Mouse (Mus musculus) regulatory T cell (primary cell): ENCODE measurements around the gene Klhl1.
"Not testable (repeated sequence)": the region's sequence is repeated elsewhere in the genome, so short reads cannot be mapped to it uniquely, and the experiment has no call there.

Source experiments
- in situ Hi-C: fragments of 300-600 bp; cut with MboI, MseI; formaldehyde crosslinking; loops from one replicate; pipeline ENCODE4 v1.15.1; 2025; ENCODE audit warnings: high pct_unique_total_duplicates

The Klhl1 gene

DNA sequence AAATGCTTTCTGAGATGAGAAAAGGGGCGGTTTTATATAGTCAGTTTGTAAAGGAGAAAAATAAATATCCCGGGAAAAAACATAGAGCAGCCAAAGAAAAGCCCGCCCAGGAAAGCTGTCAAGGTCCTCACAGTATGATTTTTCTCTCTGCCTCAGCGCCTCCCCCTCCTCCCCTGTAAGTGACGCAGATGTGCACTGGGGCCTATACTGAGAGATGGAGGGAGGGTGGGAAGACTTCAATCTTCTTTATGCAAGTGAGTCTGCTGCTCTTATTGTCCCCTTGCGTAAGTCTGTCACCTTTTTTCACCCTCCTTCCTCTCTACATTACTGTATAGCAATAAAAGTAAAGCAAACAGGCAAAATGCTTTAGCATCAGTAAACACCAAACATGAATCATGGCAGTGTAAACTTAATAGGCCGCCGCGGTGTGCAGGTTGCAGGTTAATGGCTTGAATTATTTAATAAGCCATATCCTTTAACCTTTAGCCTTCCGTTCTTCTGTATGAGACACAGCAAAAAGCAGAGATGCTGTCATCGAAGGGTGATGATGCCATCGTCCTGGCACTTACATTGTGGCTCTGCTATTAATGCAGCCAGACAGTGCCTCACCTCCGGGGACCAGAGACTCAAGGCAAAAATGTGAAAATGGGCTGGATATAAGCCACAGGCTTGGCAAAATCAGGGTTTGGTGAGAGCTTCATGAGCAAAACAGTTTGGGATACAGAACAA, at the start of gene Klhl1:
TSS of gene Klhl1 (minus strand) at position 149 of the 729 bp plus-strand sequence.
- in situ Hi-C loops = loop anchor here (10.0 kb wide), 1 partner anchor 1574 kb away; no protein-coding TSS in a partner anchor

DNA sequence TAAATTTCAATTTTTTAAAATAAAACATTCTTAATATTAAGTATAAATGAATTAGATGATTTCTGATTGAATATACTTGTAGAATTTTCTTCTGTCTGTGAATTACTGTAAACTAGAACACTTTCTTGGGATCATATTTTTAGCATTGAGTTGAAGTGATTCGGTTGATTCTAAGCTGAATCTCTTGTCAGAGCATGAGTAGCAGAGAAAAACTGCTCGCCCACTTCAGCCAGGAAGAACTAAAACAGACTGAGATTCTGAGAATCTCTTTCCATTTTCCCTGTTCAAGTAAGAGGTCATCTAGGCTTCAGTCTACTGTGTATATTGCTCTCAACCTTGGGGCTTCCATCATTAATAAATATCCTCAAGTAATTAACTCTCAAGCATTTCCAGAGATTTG, 34.8 kb upstream of the Klhl1 start:
- in situ Hi-C loops = no loop called here

GRCm38 (mm10) chr14:96518151-96518953, 550 bp downstream of the Klhl1 start:
- in situ Hi-C loops = loop anchor here (10.0 kb wide), 1 partner anchor 1574 kb away; no protein-coding TSS in a partner anchor

DNA sequence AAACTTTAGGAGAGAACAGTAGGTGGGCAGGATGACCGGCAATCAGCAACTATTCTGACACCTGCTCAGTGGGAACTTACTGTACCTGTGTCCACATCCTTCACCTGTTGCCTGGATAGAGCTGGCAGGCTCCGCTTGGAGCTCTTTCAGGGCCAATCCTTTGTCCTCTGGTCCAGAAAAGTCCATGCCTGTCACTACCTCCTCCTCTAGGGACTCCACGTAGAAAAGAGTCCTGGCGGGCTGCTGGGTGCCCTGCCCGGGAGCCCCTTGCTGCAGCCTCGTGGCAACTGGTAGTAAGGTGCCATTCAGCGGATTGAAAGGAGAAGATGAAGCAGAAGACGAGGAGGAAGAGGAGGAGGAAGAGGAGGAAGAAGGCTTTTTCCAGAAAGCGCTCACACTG, 1.2 kb downstream of the Klhl1 start:
- in situ Hi-C loops = loop anchor here (10.0 kb wide), 1 partner anchor 1573 kb away; no protein-coding TSS in a partner anchor

DNA sequence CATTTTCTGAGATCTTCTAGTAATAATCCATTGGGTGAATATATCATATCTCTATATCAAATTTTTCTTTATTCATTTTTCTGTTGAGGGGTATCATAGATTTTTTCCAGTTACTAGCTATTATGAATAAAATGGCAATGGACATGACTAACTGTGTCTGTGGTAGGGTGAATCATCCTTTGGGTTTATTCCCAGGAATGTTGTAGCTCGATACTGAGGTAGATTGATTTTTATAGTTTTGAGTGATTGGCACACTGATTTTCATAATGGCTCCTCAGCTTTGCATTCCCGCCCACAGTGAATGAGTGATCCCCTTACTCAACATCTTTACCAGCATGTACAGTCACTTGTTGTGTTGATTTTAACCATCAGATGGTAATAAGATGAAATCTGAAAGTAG, 19.0 kb downstream of the Klhl1 start:
- in situ Hi-C loops = no loop called here

DNA sequence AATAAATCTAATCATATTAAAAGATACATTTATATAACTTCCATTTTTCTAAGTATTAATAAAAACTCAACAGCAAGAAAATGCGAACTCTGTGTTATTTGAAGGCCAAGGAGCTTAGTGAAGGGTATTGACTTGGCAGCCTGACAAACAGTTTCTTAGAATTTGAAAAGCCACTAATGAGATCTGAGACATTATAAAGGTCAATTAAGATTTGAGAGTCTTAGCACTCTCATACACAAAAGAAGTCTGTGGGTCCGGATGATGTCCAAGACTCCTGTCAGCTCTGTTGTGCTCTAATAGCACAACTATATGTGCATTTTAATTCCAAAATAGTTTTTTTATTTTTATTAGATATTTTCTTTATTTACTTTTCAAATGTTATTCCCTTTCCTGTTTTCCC, 47.1 kb downstream of the Klhl1 start:
- in situ Hi-C loops = no loop called here

- in situ Hi-C loops = no loop called here
These were observed 47.6 kb downstream of the Klhl1 start for GRCm38 (mm10) chr14:96471336-96471735.

DNA sequence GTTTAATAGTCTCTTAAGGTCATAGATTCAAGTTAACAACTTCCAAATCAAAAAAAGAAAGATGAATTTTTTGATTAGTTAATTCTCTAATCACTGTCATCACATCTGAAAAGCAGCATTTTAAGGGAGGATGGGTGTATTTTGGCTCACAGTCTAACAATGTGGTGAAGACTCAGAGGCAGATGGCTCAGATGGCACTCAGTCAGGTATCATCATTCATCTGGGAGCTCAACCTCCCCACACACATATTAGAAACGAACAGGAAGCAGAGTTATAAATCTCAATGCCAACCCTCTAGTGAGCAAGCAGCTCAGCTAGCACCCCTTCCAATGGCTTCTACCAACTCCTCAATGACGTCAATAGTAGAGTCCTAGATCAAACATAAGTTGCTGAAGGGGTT, 57.1 kb downstream of the Klhl1 start:
- in situ Hi-C loops = no loop called here

DNA sequence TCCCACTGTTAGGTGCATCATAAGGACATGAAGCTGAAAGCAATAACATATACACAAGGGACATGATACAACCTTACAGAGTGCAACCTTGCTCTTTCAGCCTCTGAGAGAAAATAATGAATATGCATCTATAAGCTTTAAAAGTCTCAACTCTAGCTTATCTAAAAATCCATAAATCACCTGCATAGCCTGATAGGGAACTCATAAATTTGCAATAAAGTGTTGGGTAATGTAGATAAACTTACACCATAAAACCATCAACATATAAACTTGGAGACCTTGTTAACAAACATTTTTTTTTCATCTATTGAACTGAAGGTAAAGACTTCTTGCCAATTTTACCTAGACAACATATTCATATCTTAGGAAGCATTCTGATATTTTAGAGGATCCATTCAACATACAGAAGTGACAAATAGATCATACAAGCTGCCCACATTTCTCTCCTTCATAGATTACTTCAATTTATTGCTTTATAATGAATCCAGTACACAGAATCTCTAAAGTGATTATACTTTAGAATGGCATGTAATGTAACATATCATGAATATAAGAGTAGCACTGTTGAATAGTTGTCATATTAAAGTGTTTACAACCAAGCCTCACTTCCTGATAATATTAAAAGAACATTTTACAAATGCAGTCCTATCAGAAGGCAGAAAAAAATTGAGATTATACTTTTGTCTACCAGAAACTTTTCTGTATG, 126.7 kb downstream of the Klhl1 start:
- in situ Hi-C loops = no loop called here

GRCm38 (mm10) chr14:96362727-96363126, 156.2 kb downstream of the Klhl1 start:
- in situ Hi-C loops = no loop called here

DNA sequence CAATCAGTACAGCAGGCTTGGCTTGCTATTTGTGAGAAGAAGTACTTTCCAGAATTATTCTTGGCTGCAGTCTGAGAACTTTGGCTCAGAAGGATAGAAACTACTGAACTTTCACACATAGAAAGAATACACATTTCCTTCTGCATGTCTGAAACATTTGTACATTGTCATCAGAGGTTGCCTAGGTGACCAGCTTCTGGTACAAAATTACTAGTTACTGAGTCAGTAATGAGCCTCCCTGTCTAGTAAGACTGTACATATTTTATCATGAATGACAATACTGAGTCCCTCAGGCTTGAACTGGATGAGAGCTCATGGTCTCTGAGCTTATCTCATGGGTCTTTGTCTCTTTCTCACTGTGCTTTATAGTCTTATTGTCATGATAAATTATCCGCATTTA, 170.7 kb downstream of the Klhl1 start:
- in situ Hi-C loops = no loop called here

DNA sequence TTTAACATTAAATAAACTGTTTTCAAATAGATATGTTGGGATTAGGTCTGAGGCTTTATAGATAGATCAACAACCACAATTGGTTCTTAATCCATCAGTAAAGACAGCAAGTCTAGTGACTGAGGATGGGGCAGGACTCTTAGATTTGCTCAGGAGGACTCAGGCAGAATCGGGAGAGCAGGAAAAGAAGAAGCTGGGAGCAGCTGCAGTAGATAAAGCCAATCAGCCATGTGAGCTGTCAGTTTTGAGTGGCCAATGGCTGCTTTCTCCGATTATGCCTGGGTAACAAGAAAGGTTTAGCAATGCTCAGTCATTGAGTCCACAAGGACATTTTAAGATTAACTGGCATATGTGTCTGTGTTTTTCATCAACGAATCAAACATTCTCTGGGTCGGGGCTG, 187.8 kb downstream of the Klhl1 start:
- in situ Hi-C loops = no loop called here

DNA sequence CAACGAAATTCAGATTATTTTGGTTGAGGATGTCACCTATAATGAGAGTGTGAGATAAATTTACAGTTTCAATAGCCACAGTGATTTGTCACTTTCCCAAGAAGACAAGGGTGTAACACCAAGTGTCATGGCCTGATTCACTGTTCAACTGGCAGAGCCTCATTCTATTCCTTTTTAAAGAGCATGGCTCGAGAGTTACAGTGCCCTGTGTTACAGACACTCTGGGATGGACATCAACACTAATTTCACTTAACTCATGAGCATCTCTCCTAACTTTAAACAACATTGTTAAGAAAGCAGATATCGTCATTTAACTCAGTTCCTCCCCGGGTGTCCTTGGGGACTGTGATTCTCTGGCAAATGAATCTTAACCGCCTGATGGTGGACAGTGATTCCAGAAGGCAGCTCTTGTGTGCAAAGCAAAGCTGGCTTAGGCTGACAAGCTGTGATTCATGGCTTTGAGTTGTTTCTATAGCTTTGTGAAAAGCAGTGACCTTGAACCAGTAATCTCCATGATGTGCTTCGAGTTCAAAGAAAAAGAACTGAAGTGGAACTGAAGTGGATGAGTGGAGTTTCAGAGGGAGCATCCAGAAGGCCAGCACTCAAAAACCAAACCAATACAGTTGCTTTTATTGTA, 301.0 kb downstream of the Klhl1 start:
- in situ Hi-C loops = no loop called here

- in situ Hi-C loops = not testable (repeated sequence)
These were observed 324.1 kb downstream of the Klhl1 start for GRCm38 (mm10) chr14:96194795-96195194.

- in situ Hi-C loops = no loop called here
These were observed 344.4 kb downstream of the Klhl1 start for GRCm38 (mm10) chr14:96174546-96174945.

DNA sequence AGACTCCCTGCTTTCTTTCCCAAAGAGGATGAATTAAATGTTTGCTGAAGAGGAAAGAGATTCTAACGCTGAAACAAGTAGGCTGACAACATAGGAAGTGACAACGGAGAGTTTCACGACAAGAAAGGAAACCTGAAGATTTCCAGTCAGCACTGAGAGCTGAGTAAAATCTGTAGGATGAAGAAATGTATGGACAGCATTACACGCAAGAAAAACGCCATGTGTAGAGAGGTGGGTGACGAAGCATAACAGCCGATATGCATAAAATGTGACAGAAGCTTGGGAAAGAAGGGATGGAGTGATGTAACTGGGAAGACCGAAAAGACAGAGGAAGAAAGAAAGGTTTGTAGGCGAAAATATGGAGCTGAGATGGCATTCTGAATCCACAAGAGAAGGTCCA, 375.8 kb downstream of the Klhl1 start:
- in situ Hi-C loops = no loop called here

- in situ Hi-C loops = no loop called here
These were observed 378.7 kb downstream of the Klhl1 start for GRCm38 (mm10) chr14:96140246-96140645.

DNA sequence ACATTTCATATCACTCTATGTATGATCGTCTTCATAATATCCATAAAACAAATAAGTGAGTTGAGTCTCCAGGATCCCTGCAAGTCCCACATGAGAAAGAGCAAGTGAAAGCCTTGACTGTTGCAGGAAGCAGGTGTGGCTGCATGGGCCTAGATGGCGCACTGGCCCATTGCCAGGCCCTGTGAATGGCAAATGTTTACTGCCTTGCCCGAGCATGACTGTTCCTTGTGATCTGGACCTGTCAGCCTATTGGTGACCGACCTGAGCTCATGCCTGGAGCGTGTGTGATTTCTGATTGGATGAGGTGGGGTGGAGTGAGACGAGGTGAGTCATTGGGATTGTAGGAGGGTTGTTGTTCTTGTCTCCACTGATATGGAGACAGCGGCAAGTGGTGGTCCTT, 411.5 kb downstream of the Klhl1 start:
- in situ Hi-C loops = no loop called here

- in situ Hi-C loops = no loop called here
These were observed 437.2 kb downstream of the Klhl1 start for GRCm38 (mm10) chr14:96081681-96082207.

DNA sequence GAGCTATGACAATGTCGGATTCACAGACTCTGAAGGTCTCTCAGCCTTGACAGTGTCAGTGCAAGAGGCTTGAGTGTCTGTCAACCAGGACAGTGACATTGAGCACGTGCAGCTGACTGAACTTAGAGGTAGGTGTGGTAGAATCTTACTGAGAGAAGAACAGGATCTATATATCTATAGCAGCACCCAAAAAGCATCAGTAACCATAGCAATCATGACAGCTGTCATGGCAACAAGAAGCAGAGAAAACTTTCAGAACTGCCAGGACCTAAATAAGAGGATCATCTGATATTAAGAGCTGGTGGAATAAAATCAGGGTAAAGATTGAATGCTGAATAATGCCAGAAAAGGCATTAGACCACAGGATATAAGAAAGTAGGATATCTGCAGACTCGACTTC, 453.0 kb downstream of the Klhl1 start:
- in situ Hi-C loops = no loop called here
